Mouse (Mus musculus) heart, adult 9 months (tissue): ENCODE results near the gene Fam71f2.

Experiments
- DNase-seq, 2 experiments: peaks; one replicate each; pipeline ENCODE4 v3.0.0; 2022; ENCODE audit warnings: low spot score in 2 of 2

Gene Fam71f2

GRCm38 (mm10) chr6:29279293-29279692 is at the start of gene Fam71f2:
TSS of gene Fam71f2 (plus strand) at chr6:29279593.
- no peak for DNase-seq

GRCm38 (mm10) chr6:29230386-29230785 is 49.0 kb upstream of the Fam71f2 start:
- no peak for DNase-seq

GRCm38 (mm10) chr6:29231799-29232198 is 47.6 kb upstream of the Fam71f2 start:
- DNase-seq, result no peak

GRCm38 (mm10) chr6:29232321-29232720 is 47.1 kb upstream of the Fam71f2 start:
- no peak for DNase-seq

GRCm38 (mm10) chr6:29233710-29234109 is 45.7 kb upstream of the Fam71f2 start:
- no peak for DNase-seq

GRCm38 (mm10) chr6:29234272-29234671 is 45.1 kb upstream of the Fam71f2 start:
- DNase-seq, result no peak

GRCm38 (mm10) chr6:29240806-29241205 is 38.6 kb upstream of the Fam71f2 start:
- DNase-seq, result peak; percentile 23 to 55

- DNase-seq, result no peak
These were observed 37.7 kb upstream of the Fam71f2 start for GRCm38 (mm10) chr6:29241697-29242096.

GRCm38 (mm10) chr6:29242265-29242664 is 37.1 kb upstream of the Fam71f2 start:
- no peak for DNase-seq

- DNase-seq, result no peak
These were observed 33.9 kb upstream of the Fam71f2 start for GRCm38 (mm10) chr6:29245272-29246120.

GRCm38 (mm10) chr6:29246183-29246582 is 33.2 kb upstream of the Fam71f2 start:
- DNase-seq, result no peak

GRCm38 (mm10) chr6:29246585-29246984 is 32.8 kb upstream of the Fam71f2 start:
- no peak for DNase-seq

- DNase-seq, result no peak
These were observed 32.3 kb upstream of the Fam71f2 start for GRCm38 (mm10) chr6:29247072-29247471.

GRCm38 (mm10) chr6:29259418-29259817 is 20.0 kb upstream of the Fam71f2 start:
- DNase-seq, result no peak

- no peak for DNase-seq
These were observed 17.6 kb upstream of the Fam71f2 start for GRCm38 (mm10) chr6:29261831-29262230.

GRCm38 (mm10) chr6:29263650-29264455 is 15.5 kb upstream of the Fam71f2 start:
- DNase-seq, result peak; percentile 63 to 64

GRCm38 (mm10) chr6:29264456-29264781 is 15.0 kb upstream of the Fam71f2 start:
- DNase-seq, result no peak

- no peak for DNase-seq
These were observed 12.5 kb upstream of the Fam71f2 start for GRCm38 (mm10) chr6:29266936-29267335.

- no peak for DNase-seq
These were observed 10.3 kb upstream of the Fam71f2 start for GRCm38 (mm10) chr6:29269006-29269668.

- DNase-seq, result peak; percentile 26 to 37
These were observed 8.4 kb upstream of the Fam71f2 start for GRCm38 (mm10) chr6:29270961-29271360.

GRCm38 (mm10) chr6:29272312-29273072 is 6.9 kb upstream of the Fam71f2 start, which contains the start of gene Hilpda:
TSS of gene Hilpda (plus strand) at chr6:29272488.
- peak; percentile 94 for DNase-seq
